Mouse (Mus musculus): ENCODE results near the gene Ltbp1.

GRCm38 (mm10) chr17:74984681-74985080, 20.7 kb upstream of the Ltbp1 start:
- TF ChIP-seq CTCF (IDR thresholded peaks at IDR 0.05; ENCODE audit: extremely low read depth, insufficient read length, insufficient replicate concordance, low read depth, low read length) (no peak), POLR2A (IDR thresholded peaks at IDR 0.05; ENCODE audit: low read depth, low read length) (no peak)
